ENCODE assay signal across 25 mouse cellular contexts in genomic region chr3:129476250-129476649, GRCm38 (mm10). TPM values are rescaled to one million over a fixed set of nuclear protein-coding genes. Genes with fewer than 3 reads are reported as not detected.
A peak's percentile ranks its signal among the peaks of the same experiment; 100 is the strongest.
DNase-seq lines count a peak whose midpoint lies in the region; ATAC-seq and TF ChIP-seq lines count a peak whose summit lies in the region.
"Had no signal": no experiment of that assay in that cellular context is flagged by ENCODE, and none has a peak within 500 bp of the region (broad histone marks: within the 10 kb centered on the region; RNA-seq: fewer than 3 reads in every experiment).

No protein-coding gene starts in this region.

- H3K4me1 ChIP-seq in forebrain, postnatal 0 days (ENCODE audit: insufficient read depth), result no peaks in the 10 kb centered on the region
- H3K4me1 ChIP-seq in forebrain, embryonic 10.5 days, result no peaks in the 10 kb centered on the region
- H3K4me1 ChIP-seq: embryonic facial prominence, embryonic 12.5 days; embryonic facial prominence, embryonic 15.5 days; forebrain, embryonic 13.5 days; heart, embryonic 10.5 days; hindbrain, embryonic 12.5 days; hindbrain, embryonic 15.5 days had no signal

- WGBS in forebrain, postnatal 0 days, result 74% methylated on average over 4 of the region's 4 CpGs
- 96% methylated on average over 4 of the region's 4 CpGs for WGBS in forebrain, embryonic 10.5 days

- ATAC-seq in forebrain, postnatal 0 days, result peak; percentile 73
- ATAC-seq: forebrain, embryonic 13.5 days; intestine, postnatal 0 days; Patski had no signal

- H3K36me3 ChIP-seq in forebrain, postnatal 0 days (ENCODE audit: insufficient read depth), result no peaks in the 10 kb centered on the region
- H3K36me3 ChIP-seq in forebrain, embryonic 10.5 days (replicated peaks), result no peaks in the 10 kb centered on the region
- H3K36me3 ChIP-seq: embryonic facial prominence, embryonic 12.5 days; embryonic facial prominence, embryonic 15.5 days; G1E; heart, embryonic 10.5 days; hindbrain, embryonic 12.5 days; hindbrain, embryonic 15.5 days had no signal

- H3K9ac ChIP-seq in forebrain, postnatal 0 days, result no peak overlapping the region
- H3K9ac ChIP-seq: embryonic facial prominence, embryonic 12.5 days; embryonic facial prominence, embryonic 15.5 days; forebrain, embryonic 13.5 days; hindbrain, embryonic 12.5 days; hindbrain, embryonic 15.5 days had no signal

- no peaks in the 10 kb centered on the region for H3K27me3 ChIP-seq in forebrain, postnatal 0 days (ENCODE audit: insufficient read depth, low read length)
- H3K27me3 ChIP-seq in forebrain, embryonic 10.5 days (ENCODE audit: poor library complexity, severe bottlenecking), result no peaks in the 10 kb centered on the region
- H3K27me3 ChIP-seq: CH12.LX; embryonic facial prominence, embryonic 12.5 days; embryonic facial prominence, embryonic 15.5 days; forebrain, embryonic 13.5 days; hindbrain, embryonic 12.5 days; hindbrain, embryonic 15.5 days; Patski had no signal

- TF ChIP-seq POLR2A in brain, embryonic 14.5 days (IDR thresholded peaks at IDR 0.05; ENCODE audit: borderline replicate concordance, extremely low read depth, insufficient read depth, insufficient read length, poor library complexity, severe bottlenecking), result no peak

- no peak for TF ChIP-seq CTCF in forebrain, postnatal 0 days (IDR thresholded peaks at IDR 0.05; ENCODE audit: low read depth)
- TF ChIP-seq CTCF in brain, embryonic 14.5 days (IDR thresholded peaks at IDR 0.05; ENCODE audit: borderline replicate concordance, extremely low read depth, insufficient read depth, insufficient read length), result no peak

- H3K9me3 ChIP-seq in forebrain, postnatal 0 days (ENCODE audit: low read length), result no peaks in the 10 kb centered on the region
- H3K9me3 ChIP-seq in forebrain, embryonic 10.5 days, result no peaks in the 10 kb centered on the region
- H3K9me3 ChIP-seq: embryonic facial prominence, embryonic 12.5 days; embryonic facial prominence, embryonic 15.5 days; forebrain, embryonic 13.5 days; G1E; heart, embryonic 10.5 days; hindbrain, embryonic 12.5 days; hindbrain, embryonic 15.5 days had no signal

- H3K4me2 ChIP-seq in forebrain, postnatal 0 days (ENCODE audit: low read depth), result no peak overlapping the region
- H3K4me2 ChIP-seq: embryonic facial prominence, embryonic 12.5 days; embryonic facial prominence, embryonic 15.5 days; forebrain, embryonic 13.5 days; hindbrain, embryonic 12.5 days; hindbrain, embryonic 15.5 days had no signal

- no peak overlapping the region for H3K27ac ChIP-seq in forebrain, postnatal 0 days (ENCODE audit: low read depth, low read length)
- H3K27ac ChIP-seq in forebrain, embryonic 10.5 days, result no peak overlapping the region
- H3K27ac ChIP-seq: embryonic facial prominence, embryonic 12.5 days; embryonic facial prominence, embryonic 15.5 days; forebrain, embryonic 13.5 days; heart, adult 2 months; heart, embryonic 10.5 days; hindbrain, embryonic 12.5 days; hindbrain, embryonic 15.5 days had no signal

- DNase-seq in forebrain, postnatal 0 days, result peak; percentile 42
- DNase-seq in forebrain, embryonic 10.5 days (ENCODE audit: extremely low spot score, low spot score), result no peak
- peak; percentile 8 for DNase-seq in layer of hippocampus, adult 9-11 months
- no peak for DNase-seq in layer of hippocampus, adult 9-10 months (ENCODE audit: low spot score)
- peak; percentile 29 for DNase-seq in brain, embryonic 14.5 days (ENCODE audit: low read depth)
- DNase-seq in spleen, postnatal 4 days (ENCODE audit: low spot score in 2 of 2), result no peak
- DNase-seq: adrenal gland, postnatal 10 days; adrenal gland, postnatal 36 days; B cell, adult 2 months; cerebellum, adult 11 months; cerebellum, adult 2 months; cerebellum, adult 9-11 months; cerebellum, postnatal 25 days; gastrocnemius, postnatal 25 days; heart, adult 2 months had no signal

- H3K4me3 ChIP-seq in forebrain, postnatal 0 days (ENCODE audit: low read depth, low read length), result no peak overlapping the region
- H3K4me3 ChIP-seq in forebrain, embryonic 10.5 days, result no peak overlapping the region
- H3K4me3 ChIP-seq: embryonic facial prominence, embryonic 12.5 days; embryonic facial prominence, embryonic 15.5 days; forebrain, embryonic 13.5 days; heart, adult 2 months; heart, embryonic 10.5 days; hindbrain, embryonic 12.5 days; hindbrain, embryonic 15.5 days had no signal

RNA-seq across cellular contexts. Expression of gene Elovl6, which starts 55.9 kb away (rescaled TPM):
- 46.9 and 51.9 TPM in 2 replicates for total RNA-seq in forebrain, postnatal 0 days (2014; rRNA removed)
- polyA plus RNA-seq in forebrain, postnatal 0 days (2015; fragmentation: Nextera tagmentation; extraction: Ambion mirVana), result 28.2 and 39.1 TPM in 2 replicates
- polyA plus RNA-seq in forebrain, embryonic 10.5 days (2016; fragmentation: Nextera tagmentation; extraction: Ambion mirVana), result 46.9 and 48.2 TPM in 2 replicates
- 30.9 and 32.2 TPM in 2 replicates for polyA plus RNA-seq in brain, embryonic 14.5 days (2012; rRNA removed)

Comparison
In these comparisons a context has a peak if more than half of its experiments do, and no peak if none do; other contexts are left out.
1. DNase-seq: peak in forebrain, postnatal 0 days (single experiment), layer of hippocampus, adult 9-11 months (single experiment) and brain, embryonic 14.5 days (single experiment); none in forebrain, embryonic 10.5 days (single experiment), layer of hippocampus, adult 9-10 months (single experiment) and spleen, postnatal 4 days (0 of 2).